Mouse (Mus musculus) neural tube, embryonic 14.5 days (tissue): ENCODE data around the gene Wfdc17. TPM values are rescaled to one million over a fixed set of nuclear protein-coding genes. Genes with fewer than 3 reads are reported as not detected.

Source experiments
- ATAC-seq: fragments of 200-750 bp; cut with Nextera tagmentation; 2 replicates; pipeline ENCODE4 v1.8.0; 2017; ENCODE audit warnings: low read depth, mild to moderate bottlenecking, moderate TSS enrichment, moderate library complexity
- H3K27ac ChIP-seq: fragments of 300-500 bp; sonication (generic); 2 replicates; pipeline ENCODE4 v1.5.1; 2014; ENCODE audit warnings: low read depth, mild to moderate bottlenecking, control low read depth, low read length, moderate library complexity, mixed read lengths
- H3K27me3 ChIP-seq: fragments of 300-500 bp; sonication (generic); 2 replicates; pipeline ENCODE4 v1.6.1; 2014; ENCODE audit warnings: low read length; ENCODE audit not compliant: control insufficient read depth, insufficient read depth
- H3K36me3 ChIP-seq: fragments of 300-500 bp; sonication (generic); 2 replicates; pipeline ENCODE4 v1.6.1; 2014; ENCODE audit warnings: low read length, mixed read lengths; ENCODE audit not compliant: control insufficient read depth, insufficient read depth
- H3K4me1 ChIP-seq: fragments of 300-500 bp; sonication (generic); 2 replicates; pipeline ENCODE4 v1.6.1; 2014; ENCODE audit warnings: low read length; ENCODE audit not compliant: control insufficient read depth, insufficient read depth
- H3K4me2 ChIP-seq: fragments of 300-500 bp; sonication (generic); 2 replicates; pipeline ENCODE4 v1.6.1; 2014; ENCODE audit warnings: mild to moderate bottlenecking, low read depth, low read length, control low read depth
- H3K4me3 ChIP-seq: fragments of 300-500 bp; sonication (generic); 2 replicates; pipeline ENCODE4 v1.5.1; 2014; ENCODE audit warnings: low read depth, low read length, control low read depth, mixed read lengths
- H3K9ac ChIP-seq: fragments of 300-500 bp; sonication (generic); replicated peaks from 2 replicates; pipeline ENCODE4 v1.6.1; 2014; ENCODE audit warnings: low read depth, mild to moderate bottlenecking, control low read depth, low read length, mixed read lengths
- H3K9me3 ChIP-seq: fragments of 300-500 bp; sonication (generic); 2 replicates; pipeline ENCODE4 v1.6.1; 2016; ENCODE audit warnings: low read length; ENCODE audit not compliant: control insufficient read depth
- WGBS: fragments of 180-500 bp; shearing (Covaris S2); extraction: QIAGEN DNeasy Blood & Tissue Kit; methylation state at CpG from one replicate; pipeline ENCODE4 v1.1.7; 2014; 5-methylcytosine and 5-hydroxymethylcytosine counted together
- polyA plus RNA-seq: library from polyadenylated mRNA; unstranded; fragments of >200 nt; fragmentation: Nextera tagmentation; extraction: Ambion mirVana; gene quantifications from 2 replicates; pipeline ENCODE4 v1.2.1, GENCODE M21; 2014

Gene Wfdc17
- polyA plus RNA-seq, 1 experiment from 2014 or later = not detected

DNA sequence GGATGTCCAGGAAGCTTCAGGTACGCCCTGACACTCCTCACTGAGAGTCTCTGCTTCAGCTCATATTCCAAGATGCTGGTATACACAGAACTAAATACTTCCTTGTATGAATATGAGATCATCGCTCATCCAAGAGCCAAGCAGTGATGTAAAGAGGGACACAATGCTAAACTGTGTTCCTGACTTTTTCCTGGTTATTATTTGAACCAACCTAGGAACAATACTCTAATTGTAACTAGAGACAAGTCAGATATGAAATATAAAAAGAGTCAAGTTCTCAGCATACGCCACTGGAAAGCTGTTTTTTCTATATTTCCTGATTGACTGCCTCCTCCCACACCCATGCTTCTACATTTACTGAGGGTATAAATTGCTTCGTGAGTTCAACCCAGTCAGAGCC lies 4.9 kb downstream of the Wfdc17 start, which contains the start of gene Wfdc18:
Gene Wfdc18, plus strand, starts transcription at position 301 of the 400 bp plus-strand sequence.
- Histone ChIP-seq H3K36me3 (no peaks in the 10 kb centered on the region), H3K4me1 (no peaks in the 10 kb centered on the region), H3K27me3 (no peaks in the 10 kb centered on the region), H3K4me3 (no peak within 1 kb of the TSS), H3K9me3 (no peaks in the 10 kb centered on the region), H3K27ac (no peak within 1 kb of the TSS), H3K4me2 (no peak within 1 kb of the TSS), H3K9ac (no peak within 1 kb of the TSS)
- 75% methylated on average over 4 of the region's 4 CpGs for WGBS
- ATAC-seq = no peak

DNA sequence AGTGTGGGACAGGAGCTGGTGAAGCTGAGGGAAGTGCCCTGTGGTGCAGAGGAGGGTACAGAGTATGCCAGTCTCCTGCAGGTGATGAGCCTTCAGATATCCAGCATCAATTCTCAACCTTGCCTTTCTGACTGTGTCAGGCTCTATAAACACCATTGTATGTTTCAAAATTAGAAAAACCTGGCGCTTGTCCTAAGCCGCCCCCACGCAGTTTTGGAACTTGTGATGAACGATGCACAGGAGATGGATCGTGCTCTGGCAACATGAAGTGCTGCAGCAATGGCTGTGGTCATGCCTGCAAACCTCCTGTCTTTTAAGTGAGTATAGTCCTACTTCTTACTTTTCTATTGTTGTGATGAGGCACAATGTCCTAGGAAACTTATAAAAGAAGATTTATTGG lies 5.9 kb downstream of the Wfdc17 start:
- H3K9me3 ChIP-seq = no peaks in the 10 kb centered on the region
- no peak for ATAC-seq
- no peaks in the 10 kb centered on the region for H3K36me3 ChIP-seq
- no peaks in the 10 kb centered on the region for H3K4me1 ChIP-seq
- H3K27me3 ChIP-seq = no peaks in the 10 kb centered on the region
- H3K27ac ChIP-seq = no peak overlapping the region
- no peak overlapping the region for H3K9ac ChIP-seq
- no peak overlapping the region for H3K4me2 ChIP-seq
- H3K4me3 ChIP-seq = no peak overlapping the region
- WGBS = 92% methylated on average over 5 of the region's 5 CpGs

GRCm38 (mm10) chr11:83712671-83713070 lies 8.9 kb downstream of the Wfdc17 start:
- ATAC-seq = no peak

DNA sequence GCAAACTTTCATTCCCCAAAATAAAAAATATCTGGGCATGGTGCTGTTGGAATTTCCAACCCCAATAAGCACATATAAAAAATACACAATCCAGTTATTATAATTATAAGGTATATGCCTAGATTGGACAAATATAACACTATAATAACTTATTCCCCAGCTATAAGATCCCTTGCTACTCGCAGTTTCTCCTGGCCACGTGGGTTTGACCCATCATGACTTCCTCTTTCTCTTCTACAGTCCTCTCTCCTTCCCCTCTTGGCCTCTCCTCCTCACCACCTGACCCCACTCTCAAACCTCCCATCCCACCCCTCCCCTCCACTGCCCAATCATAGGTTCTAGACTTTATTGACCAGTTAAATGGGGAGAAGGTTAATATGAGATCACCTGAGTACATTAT lies 10.1 kb downstream of the Wfdc17 start:
- Histone ChIP-seq H3K36me3 (no peaks in the 10 kb centered on the region), H3K4me3 (no peak overlapping the region), H3K9me3 (no peaks in the 10 kb centered on the region), H3K27me3 (no peaks in the 10 kb centered on the region), H3K27ac (no peak overlapping the region), H3K4me2 (no peak overlapping the region), H3K9ac (no peak overlapping the region), H3K4me1 (no peaks in the 10 kb centered on the region)
- ATAC-seq = no peak
- 80% methylated on average over 2 of the region's 2 CpGs for WGBS

More at GRCm38 (mm10) chr11:83712671-83713070, 8.9 kb downstream of the Wfdc17 start:
- Histone ChIP-seq H3K4me1 (no peaks in the 10 kb centered on the region), H3K4me3 (no peak overlapping the region), H3K27me3 (no peaks in the 10 kb centered on the region), H3K36me3 (no peaks in the 10 kb centered on the region), H3K4me2 (no peak overlapping the region), H3K9ac (no peak overlapping the region), H3K27ac (no peak overlapping the region), H3K9me3 (no peaks in the 10 kb centered on the region)
- WGBS = 94% methylated on average over 1 of the region's 1 CpGs

DNA sequence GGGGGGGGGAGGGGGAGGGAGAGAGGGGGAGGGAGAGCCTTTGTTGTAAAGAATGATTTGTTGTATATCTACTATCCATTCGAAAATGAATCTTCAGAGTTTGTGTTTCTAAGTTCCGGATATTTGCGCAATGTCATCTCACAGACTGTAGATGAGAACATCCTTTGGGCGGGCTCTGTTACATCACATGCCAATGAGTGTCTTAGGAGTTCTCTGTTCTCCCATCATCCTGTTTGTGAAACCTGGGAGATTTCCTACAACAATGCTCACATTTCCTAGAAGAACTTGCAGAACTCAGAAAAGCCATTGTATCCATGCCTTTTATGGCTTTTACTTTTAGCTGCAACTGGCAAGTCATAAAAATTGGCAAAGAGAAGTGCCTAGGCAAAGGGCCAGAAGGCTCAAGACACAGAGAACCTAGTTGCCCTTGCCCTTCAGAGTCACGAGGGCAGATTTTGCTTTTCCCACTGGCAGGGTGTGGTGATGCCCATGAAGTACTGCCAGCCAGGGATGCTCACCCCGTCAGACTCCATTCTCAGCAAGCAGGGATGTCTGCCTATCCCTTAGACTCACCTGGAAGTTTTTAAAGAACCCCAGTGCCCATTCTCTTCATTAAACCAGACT lies 13.4 kb downstream of the Wfdc17 start:
- no peak overlapping the region for H3K4me2 ChIP-seq
- no peaks in the 10 kb centered on the region for H3K9me3 ChIP-seq
- H3K4me3 ChIP-seq = no peak overlapping the region
- H3K9ac ChIP-seq = no peak overlapping the region
- no peak overlapping the region for H3K27ac ChIP-seq
- ATAC-seq = no peak
- no peaks in the 10 kb centered on the region for H3K36me3 ChIP-seq
- no peaks in the 10 kb centered on the region for H3K4me1 ChIP-seq
- 85% methylated on average over 6 of the region's 6 CpGs for WGBS
- no peaks in the 10 kb centered on the region for H3K27me3 ChIP-seq

GRCm38 (mm10) chr11:83720766-83721165 lies 17.0 kb downstream of the Wfdc17 start:
- Histone ChIP-seq H3K27me3 (no peaks in the 10 kb centered on the region), H3K27ac (no peak overlapping the region), H3K4me1 (no peaks in the 10 kb centered on the region), H3K4me3 (no peak overlapping the region), H3K36me3 (no peaks in the 10 kb centered on the region), H3K4me2 (no peak overlapping the region), H3K9me3 (no peaks in the 10 kb centered on the region), H3K9ac (no peak overlapping the region)
- no peak for ATAC-seq

DNA sequence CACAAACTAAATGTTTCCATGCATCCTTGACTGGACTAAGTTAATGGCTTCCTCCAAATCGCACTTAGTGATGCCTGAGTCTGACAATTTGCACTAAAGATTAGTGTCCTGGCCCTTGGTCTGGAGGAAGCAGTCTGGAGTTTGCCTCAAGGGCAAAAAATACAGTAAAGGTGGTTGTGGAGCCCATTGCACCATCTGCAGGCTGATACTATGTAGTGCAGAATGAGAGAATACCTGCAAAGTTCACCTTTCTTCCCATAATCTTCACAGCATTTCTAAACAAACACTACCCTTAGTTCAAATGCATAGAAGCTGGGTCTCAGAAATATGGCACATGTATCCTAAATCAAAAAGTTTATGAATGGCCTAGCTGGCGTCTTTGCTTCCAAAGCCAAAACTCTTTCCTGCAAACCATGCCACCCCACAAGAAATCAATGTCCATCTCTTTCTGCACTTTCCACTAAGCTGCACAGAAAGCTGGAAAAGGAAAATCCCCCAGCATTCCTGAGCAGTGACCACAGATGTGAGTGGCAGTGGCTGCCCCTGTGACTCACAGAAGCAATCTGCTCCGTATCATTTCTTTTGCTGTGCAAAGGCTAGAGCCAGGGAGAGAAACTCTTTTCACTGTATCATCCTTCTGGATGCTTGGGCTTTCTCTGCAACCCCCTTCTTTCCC lies 25.1 kb downstream of the Wfdc17 start:
- WGBS = 71% methylated on average over 3 of the region's 3 CpGs
- H3K4me3 ChIP-seq = no peak overlapping the region
- no peak overlapping the region for H3K9ac ChIP-seq
- H3K9me3 ChIP-seq = no peaks in the 10 kb centered on the region
- H3K36me3 ChIP-seq = no peaks in the 10 kb centered on the region
- H3K27ac ChIP-seq = no peak overlapping the region
- ATAC-seq = no peak
- no peaks in the 10 kb centered on the region for H3K27me3 ChIP-seq
- H3K4me1 ChIP-seq = no peaks in the 10 kb centered on the region
- H3K4me2 ChIP-seq = no peak overlapping the region

- Histone ChIP-seq H3K9ac (no peak overlapping the region), H3K9me3 (no peaks in the 10 kb centered on the region), H3K27ac (no peak overlapping the region), H3K4me2 (no peak overlapping the region), H3K4me3 (no peak overlapping the region), H3K36me3 (no peaks in the 10 kb centered on the region), H3K4me1 (no peaks in the 10 kb centered on the region), H3K27me3 (no peaks in the 10 kb centered on the region)
- ATAC-seq = no peak
- WGBS = 100% methylated on average over 1 of the region's 1 CpGs
Measured at GRCm38 (mm10) chr11:83731116-83731515, 27.3 kb downstream of the Wfdc17 start.

DNA sequence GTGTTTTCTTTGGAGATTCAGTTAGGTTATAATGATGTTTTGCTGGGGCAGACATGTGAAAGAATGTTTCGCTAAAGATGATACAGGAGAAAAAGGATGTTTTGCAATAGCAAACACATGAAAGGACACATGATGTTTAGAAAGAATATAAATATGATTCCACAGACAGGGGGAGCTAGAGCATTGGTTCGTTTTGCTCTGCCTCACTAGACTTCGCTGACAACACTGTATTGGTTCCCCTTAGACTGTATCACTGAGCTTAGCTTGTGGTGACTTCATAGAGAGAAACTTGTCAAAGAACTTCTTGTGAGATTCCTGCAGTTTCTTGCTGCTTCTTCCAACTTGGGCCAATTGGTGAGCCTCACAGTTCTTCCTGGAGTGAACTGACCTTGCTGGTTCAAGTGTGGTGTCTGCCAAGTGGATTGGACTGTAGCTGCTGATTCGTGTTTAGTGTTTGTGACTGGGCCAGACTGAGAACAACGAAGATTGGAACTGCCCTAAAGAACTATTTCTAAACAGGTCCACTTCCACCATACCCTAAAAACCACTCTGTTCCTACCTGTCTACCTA lies 29.4 kb downstream of the Wfdc17 start:
- Histone ChIP-seq H3K9me3 (no peaks in the 10 kb centered on the region), H3K4me1 (no peaks in the 10 kb centered on the region), H3K36me3 (no peaks in the 10 kb centered on the region), H3K9ac (no peak overlapping the region), H3K4me3 (no peak overlapping the region), H3K27ac (no peak overlapping the region), H3K27me3 (no peaks in the 10 kb centered on the region), H3K4me2 (no peak overlapping the region)
- WGBS = 87% methylated on average over 5 of the region's 5 CpGs
- no peak for ATAC-seq
